Mouse (Mus musculus) intestine, embryonic 16.5 days (tissue): ENCODE data around the gene Epb41l5. TPM values are rescaled to one million over a fixed set of nuclear protein-coding genes. Genes with fewer than 3 reads are reported as not detected.

ENCODE experiments used
- ATAC-seq: fragments of 200-750 bp; cut with Nextera tagmentation; 2 replicates; pipeline ENCODE4 v1.8.0; 2017; ENCODE audit warnings: moderate TSS enrichment, moderate library complexity
- H3K27ac ChIP-seq: fragments of 300-500 bp; sonication (generic); 2 replicates; pipeline ENCODE4 v1.5.1; 2014; ENCODE audit warnings: mild to moderate bottlenecking, low read length
- H3K27me3 ChIP-seq: fragments of 300-500 bp; sonication (generic); replicated peaks from 2 replicates; pipeline ENCODE4 v1.6.1; 2014; ENCODE audit warnings: low read length, control low read depth, mixed read lengths; ENCODE audit not compliant: control insufficient read depth, insufficient read depth
- H3K36me3 ChIP-seq: fragments of 300-500 bp; sonication (generic); 2 replicates; pipeline ENCODE4 v1.6.1; 2014; ENCODE audit warnings: low read length, control low read depth; ENCODE audit not compliant: control insufficient read depth, insufficient read depth
- H3K4me1 ChIP-seq: fragments of 300-500 bp; sonication (generic); 2 replicates; pipeline ENCODE4 v1.6.1; 2014; ENCODE audit warnings: low read length, control low read depth, mixed read lengths; ENCODE audit not compliant: control insufficient read depth, insufficient read depth
- H3K4me2 ChIP-seq: fragments of 300-500 bp; sonication (generic); 2 replicates; pipeline ENCODE4 v1.6.1; 2014; ENCODE audit warnings: low read depth, low read length, control low read depth
- H3K4me3 ChIP-seq: fragments of 300-500 bp; sonication (generic); 2 replicates; pipeline ENCODE4 v1.5.1; 2014; ENCODE audit warnings: mild to moderate bottlenecking, low read length
- H3K9ac ChIP-seq: fragments of 300-500 bp; sonication (generic); 2 replicates; pipeline ENCODE4 v1.6.1; 2014; ENCODE audit warnings: low read depth, low read length
- H3K9me3 ChIP-seq: fragments of 300-500 bp; sonication (generic); 2 replicates; pipeline ENCODE4 v1.6.1; 2016; ENCODE audit warnings: low read length, control low read depth; ENCODE audit not compliant: control insufficient read depth
- WGBS: fragments of 180-500 bp; shearing (Covaris S2); extraction: QIAGEN DNeasy Blood & Tissue Kit; methylation state at CpG from one replicate; pipeline ENCODE4 v1.1.7; 2014; 5-methylcytosine and 5-hydroxymethylcytosine counted together
- polyA plus RNA-seq: library from polyadenylated mRNA; unstranded; fragments of >200 nt; fragmentation: Nextera tagmentation; extraction: Ambion mirVana; gene quantifications from 2 replicates; pipeline ENCODE4 v1.2.1, GENCODE M21; 2015

Epb41l5 gene
- polyA plus RNA-seq, 1 experiment from 2014 or later, result 36.3 TPM

GRCm38 (mm10) chr1:119605396-119605795 lies 43.4 kb downstream of the Epb41l5 start:
- H3K9ac ChIP-seq, result no peak overlapping the region
- H3K27ac ChIP-seq, result no peak overlapping the region
- WGBS, result 82% methylated on average over 3 of the region's 3 CpGs
- H3K36me3 ChIP-seq, result no peaks in the 10 kb centered on the region; the same call in 1 of the 2 replicates
- H3K4me2 ChIP-seq, result no peak overlapping the region
- ATAC-seq, result no peak
- no peak overlapping the region for H3K4me3 ChIP-seq
- H3K27me3 ChIP-seq, result no peaks in the 10 kb centered on the region
- H3K9me3 ChIP-seq, result no peaks in the 10 kb centered on the region
- H3K4me1 ChIP-seq, result no peaks in the 10 kb centered on the region

- H3K4me2 ChIP-seq, result no peak overlapping the region
- H3K4me3 ChIP-seq, result no peak overlapping the region
- no peaks in the 10 kb centered on the region; the same call in 1 of the 2 replicates for H3K36me3 ChIP-seq
- no peak overlapping the region for H3K27ac ChIP-seq
- H3K9ac ChIP-seq, result no peak overlapping the region
- ATAC-seq, result no peak
- H3K4me1 ChIP-seq, result no peaks in the 10 kb centered on the region
- no peaks in the 10 kb centered on the region for H3K27me3 ChIP-seq
- no peaks in the 10 kb centered on the region for H3K9me3 ChIP-seq
- WGBS, result 95% methylated on average over 12 of the region's 12 CpGs
Measured at GRCm38 (mm10) chr1:119602448-119602847, 46.4 kb downstream of the Epb41l5 start.

DNA sequence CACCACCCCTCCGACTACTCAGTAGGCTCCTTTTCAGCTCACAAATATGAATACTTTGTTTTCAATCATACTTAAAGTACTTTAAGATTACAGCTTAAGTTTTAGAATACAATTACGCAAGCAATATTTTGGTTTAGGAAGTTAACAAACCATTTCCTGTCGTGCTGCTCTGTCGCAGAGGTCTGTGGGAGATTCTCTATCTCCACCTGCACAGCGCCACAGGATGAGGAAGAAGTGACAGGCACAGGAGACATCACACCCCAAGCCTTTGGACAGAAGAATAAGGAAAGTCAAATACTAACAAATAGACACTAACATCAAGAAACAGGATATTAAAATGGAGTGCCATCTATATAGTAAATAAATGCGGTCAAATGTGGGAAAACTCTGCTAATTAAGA lies 49.9 kb downstream of the Epb41l5 start:
- Histone ChIP-seq H3K4me2 (no peak overlapping the region), H3K9ac (no peak overlapping the region), H3K4me3 (no peak overlapping the region), H3K27ac (no peak overlapping the region), H3K27me3 (no peaks in the 10 kb centered on the region), H3K36me3 (no peaks in the 10 kb centered on the region; the same call in none of the 2 replicates), H3K9me3 (no peaks in the 10 kb centered on the region), H3K4me1 (no peaks in the 10 kb centered on the region)
- WGBS, result 77% methylated on average over 6 of the region's 6 CpGs
- ATAC-seq, result no peak

GRCm38 (mm10) chr1:119596954-119597480 lies 51.8 kb downstream of the Epb41l5 start:
- no peak overlapping the region for H3K4me3 ChIP-seq
- H3K36me3 ChIP-seq, result no peaks in the 10 kb centered on the region; the same call in none of the 2 replicates
- H3K4me1 ChIP-seq, result no peaks in the 10 kb centered on the region
- no peaks in the 10 kb centered on the region for H3K27me3 ChIP-seq
- WGBS, result 73% methylated on average over 3 of the region's 3 CpGs
- no peaks in the 10 kb centered on the region for H3K9me3 ChIP-seq
- H3K27ac ChIP-seq, result no peak overlapping the region
- H3K4me2 ChIP-seq, result no peak overlapping the region
- ATAC-seq, result no peak
- H3K9ac ChIP-seq, result no peak overlapping the region

GRCm38 (mm10) chr1:119590041-119590440 lies 58.8 kb downstream of the Epb41l5 start:
- no peaks in the 10 kb centered on the region for H3K27me3 ChIP-seq
- no peak overlapping the region for H3K4me3 ChIP-seq
- no peaks in the 10 kb centered on the region for H3K9me3 ChIP-seq
- H3K9ac ChIP-seq, result no peak overlapping the region
- 82% methylated on average over 2 of the region's 2 CpGs for WGBS
- ATAC-seq, result no peak
- no peak overlapping the region for H3K4me2 ChIP-seq
- no peaks in the 10 kb centered on the region for H3K4me1 ChIP-seq
- no peaks in the 10 kb centered on the region for H3K36me3 ChIP-seq
- no peak overlapping the region for H3K27ac ChIP-seq

DNA sequence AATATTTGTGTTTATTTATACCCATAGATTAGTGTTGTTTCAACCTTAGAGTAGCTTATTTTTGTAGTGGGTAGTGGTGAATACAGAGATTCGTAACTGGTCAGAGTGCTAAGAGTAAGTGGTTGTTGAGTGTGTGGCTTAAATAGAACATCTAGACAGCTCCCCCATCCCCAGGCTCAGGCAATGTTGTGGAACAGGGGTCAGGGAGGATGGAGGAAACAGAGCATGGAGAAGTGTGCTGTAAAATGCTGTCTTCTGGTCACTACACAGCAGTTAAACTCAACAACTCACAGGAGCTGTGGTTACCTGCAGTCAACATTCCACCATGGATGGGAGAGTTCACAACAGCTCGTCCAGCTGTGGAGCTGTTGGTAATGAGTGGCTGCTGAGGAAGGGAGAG lies 63.8 kb downstream of the Epb41l5 start:
- Histone ChIP-seq H3K4me2 (no peak overlapping the region), H3K27ac (no peak overlapping the region), H3K4me1 (no peaks in the 10 kb centered on the region), H3K36me3 (no peaks in the 10 kb centered on the region), H3K9me3 (no peaks in the 10 kb centered on the region), H3K27me3 (no peaks in the 10 kb centered on the region), H3K9ac (no peak overlapping the region), H3K4me3 (no peak overlapping the region)
- no peak for ATAC-seq
- WGBS, result 74% methylated on average over 2 of the region's 2 CpGs

DNA sequence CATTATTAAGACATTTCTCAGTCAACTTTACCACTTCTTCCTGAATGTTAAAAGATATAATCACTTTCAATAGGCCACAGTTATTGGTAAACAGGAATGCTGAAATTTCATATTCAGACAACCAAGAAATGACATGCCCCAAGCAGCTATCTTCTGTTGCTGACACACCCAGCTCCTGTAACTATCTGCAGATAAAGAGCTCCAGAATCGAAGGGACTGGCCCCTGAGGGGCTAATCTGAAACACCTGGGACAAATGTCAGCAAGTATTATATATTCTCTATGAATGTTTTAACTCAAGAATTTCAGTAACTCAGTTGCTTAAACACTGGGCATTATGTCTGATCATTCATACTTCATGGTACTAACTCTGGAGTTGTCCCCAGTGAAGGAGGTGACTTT lies 78.7 kb downstream of the Epb41l5 start:
- H3K9ac ChIP-seq, result no peak overlapping the region
- no peak overlapping the region for H3K4me2 ChIP-seq
- ATAC-seq, result no peak
- H3K9me3 ChIP-seq, result no peaks in the 10 kb centered on the region
- no peaks in the 10 kb centered on the region for H3K27me3 ChIP-seq
- no peaks in the 10 kb centered on the region for H3K36me3 ChIP-seq
- 61% methylated on average over 1 of the region's 1 CpGs for WGBS
- H3K4me3 ChIP-seq, result no peak overlapping the region
- no peaks in the 10 kb centered on the region for H3K4me1 ChIP-seq
- no peak overlapping the region for H3K27ac ChIP-seq

- no peaks in the 10 kb centered on the region for H3K4me1 ChIP-seq
- no peak overlapping the region for H3K4me3 ChIP-seq
- ATAC-seq, result peak; percentile 44; the same call in 1 of the 2 replicates
- no peak overlapping the region for H3K4me2 ChIP-seq
- H3K36me3 ChIP-seq, result no peaks in the 10 kb centered on the region; the same call in 1 of the 2 replicates
- H3K9ac ChIP-seq, result no peak overlapping the region
- no peak overlapping the region for H3K27ac ChIP-seq
- H3K9me3 ChIP-seq, result no peaks in the 10 kb centered on the region
- no peaks in the 10 kb centered on the region for H3K27me3 ChIP-seq
- 70% methylated on average over 4 of the region's 4 CpGs for WGBS
Measured at GRCm38 (mm10) chr1:119565531-119565930, 83.3 kb downstream of the Epb41l5 start.

DNA sequence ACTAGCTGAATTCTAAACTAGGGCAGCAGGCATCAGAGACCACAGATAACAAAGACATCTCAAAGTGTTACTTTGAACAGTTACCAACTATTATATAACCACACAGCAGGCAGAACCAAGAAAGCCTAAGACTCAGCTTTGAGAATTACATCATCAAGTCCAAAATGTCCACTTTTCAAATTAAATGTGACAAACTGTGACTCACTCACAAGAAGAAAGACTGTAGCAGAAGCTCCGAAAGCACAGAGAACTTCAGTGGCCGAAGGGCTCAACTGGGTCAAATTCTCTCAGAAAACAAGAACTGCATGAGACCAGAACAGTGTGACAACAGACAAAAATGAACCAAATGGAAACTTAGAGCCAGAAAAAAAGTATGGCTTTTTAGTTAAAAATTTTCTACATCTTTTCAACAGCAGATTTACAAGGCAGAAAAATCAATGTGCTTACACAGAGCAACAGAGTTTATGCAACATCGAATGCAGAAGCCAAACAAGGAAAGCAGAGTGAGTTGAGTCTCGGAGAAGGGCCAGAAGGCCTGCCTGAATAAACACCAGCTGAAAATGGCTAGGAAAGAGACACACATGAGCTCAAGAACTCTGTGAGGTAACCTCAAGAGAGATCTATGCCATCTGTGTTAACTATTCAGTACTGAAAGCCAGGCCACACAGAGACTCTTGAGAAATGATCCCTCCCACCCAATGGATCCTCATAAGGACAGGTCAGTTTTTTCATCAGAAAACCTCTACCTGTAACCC lies 91.0 kb downstream of the Epb41l5 start:
- 75% methylated on average over 4 of the region's 4 CpGs for WGBS
- Histone ChIP-seq H3K36me3 (no peaks in the 10 kb centered on the region; the same call in 1 of the 2 replicates), H3K27me3 (no peaks in the 10 kb centered on the region)

More for the DNA sequence above, 91.0 kb downstream of the Epb41l5 start:
- Histone ChIP-seq H3K4me2 (no peak overlapping the region), H3K27ac (no peak overlapping the region), H3K4me1 (no peaks in the 10 kb centered on the region), H3K4me3 (no peak overlapping the region), H3K9ac (no peak overlapping the region), H3K9me3 (no peaks in the 10 kb centered on the region)
- ATAC-seq, result no peak
